Mouse (Mus musculus) erythroblast, embryonic 14.5 days (primary cell): ENCODE measurements around the gene Rabgap1l.

ENCODE experiments used
- GATA1 ChIP-seq: IDR thresholded peaks from 2 replicates; pipeline ENCODE4 v1.6.1; 2012; ENCODE audit warnings: low read length, inconsistent platforms, mixed read lengths
- TAL1 ChIP-seq: IDR thresholded peaks from 3 replicates; pipeline ENCODE4 v1.6.1; 2012; ENCODE audit warnings: low read length, inconsistent platforms, mixed read lengths

DNA sequence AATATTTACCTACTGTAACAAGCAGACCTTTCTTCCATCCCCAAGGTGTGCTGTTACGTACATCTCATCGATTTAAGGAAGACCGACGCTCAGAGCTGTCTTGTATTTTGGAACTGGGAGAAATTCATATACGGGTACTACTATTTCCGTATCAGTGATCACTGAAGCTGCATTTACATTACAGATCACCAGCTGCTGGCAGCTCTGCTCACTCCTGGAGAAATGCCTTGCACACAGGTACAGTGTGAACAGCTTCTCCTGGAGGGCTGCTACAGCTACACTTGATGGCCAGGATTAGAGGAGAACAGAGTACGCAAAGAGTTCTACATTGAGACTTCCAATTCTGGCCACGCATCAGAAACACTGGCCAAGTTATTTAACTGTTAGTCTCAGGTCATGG is 257.4 kb downstream of the Rabgap1l start:
- no peak for TF ChIP-seq GATA1
- no peak for TF ChIP-seq TAL1
